Mouse (Mus musculus) adrenal gland, postnatal 36 days (tissue): ENCODE measurements at regions not wholly inside any gene's neighbourhood (a gene's known extent, or its start where the extent isn't known, plus 50 kb on each side); places are given as distances from the start of the nearest gene placed in this dataset.

Source experiments
- DNase-seq, 2 experiments: peaks; one replicate each; pipeline ENCODE4 v3.0.0; 2021; ENCODE audit warnings: mixed read lengths in 1 of 2

- DNase-seq: no peak
Observed at GRCm38 (mm10) chr9:87326374-87327295, 71.3 kb upstream of the Cep162 start.

- no peak for DNase-seq
Observed at GRCm38 (mm10) chr9:87323690-87324089, 68.4 kb upstream of the Cep162 start.

GRCm38 (mm10) chr9:87320758-87321157, 65.4 kb upstream of the Cep162 start:
- no peak for DNase-seq

GRCm38 (mm10) chr9:87318767-87319166, 63.4 kb upstream of the Cep162 start:
- no peak for DNase-seq

GRCm38 (mm10) chr9:87310150-87310549, 54.8 kb upstream of the Cep162 start:
- DNase-seq: no peak
